Mouse (Mus musculus): ENCODE results near the gene Cachd1.

DNA sequence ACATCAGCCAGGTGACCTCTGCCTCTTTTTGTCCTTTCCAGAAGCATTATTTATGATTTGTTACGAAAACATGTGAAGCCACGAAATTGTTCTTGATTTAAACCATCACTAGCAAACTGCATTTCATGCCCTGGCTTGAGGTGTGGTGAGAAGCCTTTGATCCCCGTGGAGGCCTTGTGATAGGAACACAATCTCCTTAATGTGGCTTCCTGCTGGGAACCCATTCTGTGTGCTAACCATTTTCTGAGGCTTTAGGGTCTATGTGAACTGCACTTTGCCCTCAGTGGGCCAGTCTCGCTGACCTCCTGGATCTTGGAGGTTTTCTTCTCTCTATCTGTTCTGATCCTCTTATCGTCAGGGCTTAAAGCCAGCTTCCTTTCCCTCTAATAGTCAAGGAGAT is 66.2 kb downstream of the Cachd1 start:
- TF ChIP-seq POLR2AphosphoS5 (IDR thresholded peaks at IDR 0.05; ENCODE audit: insufficient replicate concordance, low read depth, low read length) (no peak), CTCF (IDR thresholded peaks at IDR 0.05; ENCODE audit: low read depth, low read length) (no peak), TAL1 (conservative IDR thresholded peaks at IDR 0.05; ENCODE audit: low read depth, low read length) (no peak), GATA2 (IDR thresholded peaks at IDR 0.05; ENCODE audit: borderline replicate concordance, low read depth, low read length) (no peak)

All from G1E (cell line).